In the genomic region with DNA sequence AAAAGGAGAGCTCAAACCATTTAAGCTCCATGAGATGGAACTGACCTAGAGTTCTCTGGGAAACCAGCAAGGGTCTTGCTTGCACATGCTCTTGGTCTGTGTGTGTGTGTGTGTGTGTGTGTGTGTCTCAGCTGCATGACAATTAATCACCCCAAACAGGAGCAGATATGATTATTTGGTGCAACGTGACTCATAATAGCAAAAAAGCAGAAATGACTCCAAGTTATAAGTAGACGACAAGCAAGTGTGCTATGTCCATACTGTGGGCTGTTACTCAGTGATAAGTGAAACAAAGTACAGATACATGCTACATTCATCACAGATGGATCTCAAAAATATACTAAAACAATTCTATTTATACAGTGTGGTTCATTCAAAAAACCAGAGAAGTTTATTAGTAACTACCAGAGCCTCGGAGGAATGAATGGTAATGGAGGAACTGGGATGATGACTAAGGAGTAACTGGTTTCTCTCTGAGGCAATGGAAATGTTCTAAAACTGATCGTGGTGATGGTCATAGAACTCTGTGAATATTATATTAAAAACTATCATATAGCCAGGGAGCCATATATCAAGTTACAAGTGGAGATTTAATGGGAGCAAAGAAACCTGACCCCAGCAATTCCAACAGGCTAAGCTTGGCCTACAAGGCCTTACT, we compare ENCODE assay signal across 22 mouse cellular contexts. TPM values are rescaled to one million over a fixed set of nuclear protein-coding genes. Genes with fewer than 3 reads are reported as not detected.
DNase-seq lines count a peak whose midpoint lies in the region; ATAC-seq and TF ChIP-seq lines count a peak whose summit lies in the region.
"Had no signal": no experiment of that assay in that cellular context is flagged by ENCODE, and none has a peak within 500 bp of the region (broad histone marks: within the 10 kb centered on the region; RNA-seq: fewer than 3 reads in every experiment).

No protein-coding gene starts in this region.

- 88% methylated on average over 4 of the region's 4 CpGs for WGBS in forebrain, embryonic 11.5 days

- H3K36me3 ChIP-seq in G1E (replicated peaks), result peaks cover 11% of the 10 kb centered on the region
- no peaks in the 10 kb centered on the region for H3K36me3 ChIP-seq in forebrain, embryonic 11.5 days (ENCODE audit: control insufficient read depth, insufficient read depth, low read length)
- H3K36me3 ChIP-seq: embryonic facial prominence, embryonic 13.5 days; heart, embryonic 13.5 days; hindbrain, embryonic 12.5 days had no signal

- H3K4me2 ChIP-seq in forebrain, embryonic 11.5 days (ENCODE audit: low read depth, low read length, severe bottlenecking), result no peak overlapping the region
- H3K4me2 ChIP-seq: embryonic facial prominence, embryonic 13.5 days; heart, embryonic 13.5 days; hindbrain, embryonic 12.5 days had no signal

- no peaks in the 10 kb centered on the region for H3K27me3 ChIP-seq in G1E (ENCODE audit: insufficient read depth, low read length)
- H3K27me3 ChIP-seq in forebrain, embryonic 11.5 days (ENCODE audit: control insufficient read depth, insufficient read depth, low read length), result no peaks in the 10 kb centered on the region; the same call in 1 of the 2 replicates
- H3K27me3 ChIP-seq: embryonic facial prominence, embryonic 13.5 days; heart, embryonic 13.5 days; hindbrain, embryonic 12.5 days had no signal

- H3K27ac ChIP-seq in forebrain, embryonic 11.5 days (ENCODE audit: low read depth, low read length), result no peak overlapping the region
- H3K27ac ChIP-seq: embryonic facial prominence, embryonic 13.5 days; heart, embryonic 13.5 days; hindbrain, embryonic 12.5 days had no signal

- no peaks in the 10 kb centered on the region for H3K9me3 ChIP-seq in G1E (replicated peaks)
- H3K9me3 ChIP-seq in forebrain, embryonic 11.5 days (ENCODE audit: control insufficient read depth, low read length), result no peaks in the 10 kb centered on the region
- H3K9me3 ChIP-seq: embryonic facial prominence, embryonic 13.5 days; heart, embryonic 13.5 days; hindbrain, embryonic 12.5 days had no signal

- no peak overlapping the region for H3K4me3 ChIP-seq in G1E (ENCODE audit: low read depth, low read length)
- no peak overlapping the region for H3K4me3 ChIP-seq in forebrain, embryonic 11.5 days (ENCODE audit: low read depth, low read length)
- H3K4me3 ChIP-seq: embryonic facial prominence, embryonic 13.5 days; heart, embryonic 13.5 days; hindbrain, embryonic 12.5 days had no signal

- TF ChIP-seq CTCF in G1E (IDR thresholded peaks at IDR 0.05; ENCODE audit: low read depth, low read length), result no peak

- DNase-seq in 416B (ENCODE audit: low read depth) (peak; percentile 66), G1E (ENCODE audit: low spot score) (no peak)
- DNase-seq in natural killer cell, adult 2 months (ENCODE audit: low spot score in 2 of 2), result no peak
- DNase-seq in urinary bladder, adult 2 months (ENCODE audit: low spot score), result no peak
- DNase-seq in kidney, adult 8-10 months, result no peak
- DNase-seq in forebrain, embryonic 11.5 days (ENCODE audit: low spot score), result no peak
- DNase-seq: adrenal gland, adult 8-10 months; adrenal gland, postnatal 36 days; B cell, adult 2 months; cerebellum, adult 11-12 months; cerebellum, adult 9-10 months; cerebellum, postnatal 25 days; heart, postnatal 36 days had no signal

- ATAC-seq in G1E (ENCODE audit: extremely low read depth, insufficient number of reproducible peaks, low FRiP score, poor library complexity, severe bottlenecking), result peak; percentile 46; the same call in 1 of the 2 replicates
- ATAC-seq in common myeloid progenitor, adult 5-6 weeks (replicated peaks; ENCODE audit: low read depth, poor library complexity, severe bottlenecking), result peak; percentile 66
- peak; percentile 85 for ATAC-seq in megakaryocyte, adult 5-6 weeks (ENCODE audit: poor library complexity, severe bottlenecking)
- no peak for ATAC-seq in forebrain, embryonic 11.5 days (replicated peaks; ENCODE audit: low FRiP score)
- ATAC-seq: forebrain, embryonic 14.5 days; hindbrain, embryonic 16.5 days; inflammation-experienced regulatory T-cells, adult 6 months; intestine, postnatal 0 days had no signal

- H3K4me1 ChIP-seq in G1E (ENCODE audit: insufficient read depth, low read depth, low read length), result 0 out of 2 replicates have a peak, but pooled peaks cover 2% of the 10 kb centered on the region
- H3K4me1 ChIP-seq in forebrain, embryonic 11.5 days (replicated peaks; ENCODE audit: control insufficient read depth, insufficient read depth, low read length), result no peaks in the 10 kb centered on the region
- H3K4me1 ChIP-seq: hindbrain, embryonic 12.5 days had no signal

- no peak overlapping the region for H3K9ac ChIP-seq in forebrain, embryonic 11.5 days (ENCODE audit: low read length)
- H3K9ac ChIP-seq: embryonic facial prominence, embryonic 13.5 days; heart, embryonic 13.5 days; hindbrain, embryonic 12.5 days had no signal

RNA-seq across cellular contexts. Expression of a gene that starts 15.8 kb away (rescaled TPM):
- total RNA-seq in G1E (2014; fragmentation: Nextera tagmentation) (79.9 and 80.6 TPM in 2 replicates), G1E (2017) (76.3 and 80.2 TPM in 2 replicates)
- 35.5 and 37.0 TPM in 2 replicates for polyA plus RNA-seq in G1E (2012)
- total RNA-seq in common myeloid progenitor, adult 5-6 weeks (2017), result 57.9 and 86.5 TPM in 2 replicates
- total RNA-seq in megakaryocyte, adult 5-6 weeks (2015), result 38.5 and 46.6 TPM in 2 replicates
- total RNA-seq in megakaryocyte, adult 5-6 weeks (2017), result 30.7 and 49.4 TPM in 2 replicates
- polyA plus RNA-seq in urinary bladder, adult 2 months (2012; rRNA removed), result 17.2 and 21.2 TPM in 2 replicates
- polyA plus RNA-seq in forebrain, embryonic 11.5 days (2014; fragmentation: Nextera tagmentation; extraction: Ambion mirVana), result 104 and 105 TPM in 2 replicates
